Mouse (Mus musculus): ENCODE measurements around the gene Stat6. TPM values are rescaled to one million over a fixed set of nuclear protein-coding genes. Genes with fewer than 3 reads are reported as not detected.

Gene Stat6
- polyA plus RNA-seq, 1 experiment from 2014 or later = 8.8 TPM

GRCm38 (mm10) chr10:127661915-127662663, 19.3 kb downstream of the Stat6 start:
- ATAC-seq (ENCODE audit: low FRiP score) = no peak
- peak overlapping the region; percentile 11; the same call in 1 of the 2 replicates for H3K4me3 ChIP-seq
- H3K4me2 ChIP-seq (replicated peaks) = peak overlapping the region; percentile 36
- H3K4me1 ChIP-seq = peaks cover 52% of the 10 kb centered on the region
- H3K9ac ChIP-seq = 0 out of 2 replicates have a peak overlapping the region, but pooled peaks have one; percentile 20
- H3K27ac ChIP-seq = 0 out of 2 replicates have a peak overlapping the region, but pooled peaks have one; percentile 13
- H3K27me3 ChIP-seq = peaks cover 81% of the 10 kb centered on the region
- WGBS = 5% methylated on average over 16 of the region's 16 CpGs
- no peaks in the 10 kb centered on the region for H3K9me3 ChIP-seq (replicated peaks)
- H3K36me3 ChIP-seq = no peaks in the 10 kb centered on the region

GRCm38 (mm10) chr10:127662666-127663253, 20.0 kb downstream of the Stat6 start:
- peaks cover 57% of the 10 kb centered on the region for H3K4me1 ChIP-seq
- no peaks in the 10 kb centered on the region for H3K36me3 ChIP-seq
- H3K4me2 ChIP-seq (replicated peaks) = peak overlapping the region; percentile 36
- H3K27ac ChIP-seq = 0 out of 2 replicates have a peak overlapping the region, but pooled peaks have one; percentile 35
- 13% methylated on average over 19 of the region's 19 CpGs for WGBS
- 0 out of 2 replicates have a peak overlapping the region, but pooled peaks have one; percentile 20 for H3K9ac ChIP-seq
- H3K4me3 ChIP-seq = peak overlapping the region; percentile 11; the same call in 1 of the 2 replicates
- ATAC-seq (ENCODE audit: low FRiP score) = no peak
- H3K27me3 ChIP-seq = peaks cover 88% of the 10 kb centered on the region
- H3K9me3 ChIP-seq (replicated peaks) = no peaks in the 10 kb centered on the region

- ATAC-seq (ENCODE audit: low FRiP score) = no peak
- Histone ChIP-seq H3K27me3 (peaks cover 88% of the 10 kb centered on the region), H3K27ac (no peak overlapping the region), H3K36me3 (no peaks in the 10 kb centered on the region), H3K4me3 (no peak overlapping the region), H3K4me1 (peaks cover 65% of the 10 kb centered on the region), H3K4me2 (replicated peaks) (no peak overlapping the region), H3K9ac (no peak overlapping the region), H3K9me3 (replicated peaks) (no peaks in the 10 kb centered on the region)
- 17% methylated on average over 5 of the region's 5 CpGs for WGBS
Observed at GRCm38 (mm10) chr10:127663590-127663989, 20.8 kb downstream of the Stat6 start.

- no peak for ATAC-seq (ENCODE audit: low FRiP score)
- Histone ChIP-seq H3K4me2 (replicated peaks) (peak overlapping the region; percentile 77), H3K4me1 (peaks cover 71% of the 10 kb centered on the region), H3K9me3 (replicated peaks) (no peaks in the 10 kb centered on the region), H3K27me3 (peaks cover 92% of the 10 kb centered on the region), H3K4me3 (peak overlapping the region; percentile 6; the same call in 1 of the 2 replicates), H3K27ac (no peak overlapping the region), H3K9ac (peak overlapping the region; percentile 38; the same call in 1 of the 2 replicates), H3K36me3 (no peaks in the 10 kb centered on the region)
- 15% methylated on average over 16 of the region's 16 CpGs for WGBS
Observed at GRCm38 (mm10) chr10:127664166-127664565, 21.4 kb downstream of the Stat6 start.

- Histone ChIP-seq H3K9me3 (replicated peaks) (no peaks in the 10 kb centered on the region), H3K36me3 (no peaks in the 10 kb centered on the region), H3K4me2 (replicated peaks) (peak overlapping the region; percentile 77), H3K4me1 (peaks cover 72% of the 10 kb centered on the region), H3K9ac (no peak overlapping the region), H3K4me3 (0 out of 2 replicates have a peak overlapping the region, but pooled peaks have one; percentile 51), H3K27me3 (peaks cover 97% of the 10 kb centered on the region), H3K27ac (no peak overlapping the region)
- WGBS = 18% methylated on average over 13 of the region's 13 CpGs
- ATAC-seq (ENCODE audit: low FRiP score) = no peak
Observed at GRCm38 (mm10) chr10:127664891-127665290, 22.1 kb downstream of the Stat6 start.

GRCm38 (mm10) chr10:127665366-127666181, 22.8 kb downstream of the Stat6 start:
- H3K9me3 ChIP-seq (replicated peaks) = no peaks in the 10 kb centered on the region
- WGBS = 3% methylated on average over 14 of the region's 14 CpGs
- ATAC-seq (ENCODE audit: low FRiP score) = no peak

GRCm38 (mm10) chr10:127666501-127667268, 23.9 kb downstream of the Stat6 start, which contains the start of gene Nemp1:
Gene Nemp1, plus strand, starts transcription at chr10:127666901.
- H3K9me3 ChIP-seq (replicated peaks) = no peaks in the 10 kb centered on the region

More at GRCm38 (mm10) chr10:127665366-127666181, 22.8 kb downstream of the Stat6 start:
- H3K4me3 ChIP-seq = peak overlapping the region; percentile 51
- H3K27ac ChIP-seq = peak overlapping the region; percentile 85
- H3K4me1 ChIP-seq = peaks cover 72% of the 10 kb centered on the region
- H3K4me2 ChIP-seq (replicated peaks) = peak overlapping the region; percentile 77
- peaks cover 90% of the 10 kb centered on the region for H3K27me3 ChIP-seq
- H3K9ac ChIP-seq = peak overlapping the region; percentile 65
- no peaks in the 10 kb centered on the region for H3K36me3 ChIP-seq

GRCm38 (mm10) chr10:127667269-127668092, 24.7 kb downstream of the Stat6 start:
- Histone ChIP-seq H3K36me3 (no peaks in the 10 kb centered on the region), H3K4me1 (peaks cover 59% of the 10 kb centered on the region), H3K27me3 (peaks cover 72% of the 10 kb centered on the region), H3K27ac (peak overlapping the region; percentile 85), H3K9me3 (replicated peaks) (no peaks in the 10 kb centered on the region), H3K9ac (peak overlapping the region; percentile 65), H3K4me3 (peak overlapping the region; percentile 51), H3K4me2 (replicated peaks) (peak overlapping the region; percentile 77)
- WGBS = 3% methylated on average over 35 of the region's 35 CpGs
- ATAC-seq (ENCODE audit: low FRiP score) = no peak

More at GRCm38 (mm10) chr10:127666501-127667268, 23.9 kb downstream of the Stat6 start, which contains the start of gene Nemp1:
- peak within 1 kb of the TSS; percentile 85 for H3K27ac ChIP-seq
- under 1% methylated on average over 67 of the region's 73 CpGs for WGBS
- H3K36me3 ChIP-seq = no peaks in the 10 kb centered on the region
- peaks cover 80% of the 10 kb centered on the region for H3K27me3 ChIP-seq
- H3K4me3 ChIP-seq = peak within 1 kb of the TSS; percentile 51
- ATAC-seq (ENCODE audit: low FRiP score) = peak; percentile 49
- H3K4me1 ChIP-seq = peaks cover 67% of the 10 kb centered on the region
- H3K4me2 ChIP-seq (replicated peaks) = peak within 1 kb of the TSS; percentile 77
- peak within 1 kb of the TSS; percentile 65 for H3K9ac ChIP-seq

GRCm38 (mm10) chr10:127668093-127669050, 25.6 kb downstream of the Stat6 start, which contains the start of gene Nab2:
Gene Nab2, minus strand, starts transcription at chr10:127668568.
- H3K27me3 ChIP-seq = peaks cover 63% of the 10 kb centered on the region
- ATAC-seq (ENCODE audit: low FRiP score) = 0 out of 2 replicates have a peak, but pooled peaks have one; percentile 11
- peaks cover 56% of the 10 kb centered on the region for H3K4me1 ChIP-seq
- peak within 1 kb of the TSS; percentile 85 for H3K27ac ChIP-seq
- H3K9ac ChIP-seq = peak within 1 kb of the TSS; percentile 65
- 2% methylated on average over 40 of the region's 40 CpGs for WGBS
- peak within 1 kb of the TSS; percentile 51 for H3K4me3 ChIP-seq
- H3K9me3 ChIP-seq (replicated peaks) = no peaks in the 10 kb centered on the region
- peak within 1 kb of the TSS; percentile 77 for H3K4me2 ChIP-seq (replicated peaks)
- no peaks in the 10 kb centered on the region for H3K36me3 ChIP-seq
